Mouse (Mus musculus) ES-Bruce4 (cell line): ENCODE results near the gene Tenm2. TPM values are rescaled to one million over a fixed set of nuclear protein-coding genes. Genes with fewer than 3 reads are reported as not detected.

Experiments used
- H3K27ac ChIP-seq: 2 replicates; pipeline ENCODE4 v1.5.1; 2012; ENCODE audit warnings: low read length, inconsistent platforms; ENCODE audit not compliant: insufficient read depth
- H3K27me3 ChIP-seq: 2 replicates; pipeline ENCODE4 v1.6.1; 2012; ENCODE audit warnings: mild to moderate bottlenecking, low read length, inconsistent platforms; ENCODE audit not compliant: control insufficient read depth, poor library complexity, insufficient read depth, severe bottlenecking
- H3K36me3 ChIP-seq: 2 replicates; pipeline ENCODE4 v1.6.1; 2012; ENCODE audit warnings: inconsistent platforms, mild to moderate bottlenecking, low read length, moderate library complexity; ENCODE audit not compliant: control insufficient read depth, poor library complexity, insufficient read depth, severe bottlenecking
- H3K4me1 ChIP-seq: one replicate; pipeline ENCODE4 v1.8.1; 2011; ENCODE audit warnings: low read length; ENCODE audit not compliant: control insufficient read depth, insufficient read depth
- H3K4me3 ChIP-seq: 2 replicates; pipeline ENCODE4 v1.5.1; 2011; ENCODE audit warnings: low read depth, mild to moderate bottlenecking, low read length
- H3K9ac ChIP-seq: 2 replicates; pipeline ENCODE4 v1.6.1; 2012; ENCODE audit warnings: low read depth, mild to moderate bottlenecking, inconsistent platforms; ENCODE audit not compliant: poor library complexity, severe bottlenecking
- H3K9me3 ChIP-seq: replicated peaks from 2 replicates; pipeline ENCODE4 v1.6.1; 2012; ENCODE audit warnings: mild to moderate bottlenecking, low read length, inconsistent platforms; ENCODE audit not compliant: control insufficient read depth, poor library complexity, insufficient read depth, severe bottlenecking
- CTCF ChIP-seq: IDR thresholded peaks from one replicate; pipeline ENCODE4 v1.8.1; 2011; ENCODE audit warnings: low read depth, low read length
- EP300 ChIP-seq: IDR thresholded peaks from 2 replicates; pipeline ENCODE4 v1.6.1; 2011; ENCODE audit warnings: low read depth, low read length; ENCODE audit not compliant: insufficient read depth
- POLR2A ChIP-seq: IDR thresholded peaks from one replicate; pipeline ENCODE4 v1.8.1; 2011; ENCODE audit warnings: low read length; ENCODE audit not compliant: insufficient read depth
- polyA plus RNA-seq: library from polyadenylated mRNA; stranded (reverse); fragments of >200 nt; gene quantifications from 2 replicates; pipeline ENCODE4 v1.2.4, GENCODE M21; 2011; ENCODE audit warnings: low read depth; ENCODE audit not compliant: missing spikeins, insufficient read depth, insufficient read length

Tenm2 gene
- polyA plus RNA-seq, 1 experiment, result not detected

DNA sequence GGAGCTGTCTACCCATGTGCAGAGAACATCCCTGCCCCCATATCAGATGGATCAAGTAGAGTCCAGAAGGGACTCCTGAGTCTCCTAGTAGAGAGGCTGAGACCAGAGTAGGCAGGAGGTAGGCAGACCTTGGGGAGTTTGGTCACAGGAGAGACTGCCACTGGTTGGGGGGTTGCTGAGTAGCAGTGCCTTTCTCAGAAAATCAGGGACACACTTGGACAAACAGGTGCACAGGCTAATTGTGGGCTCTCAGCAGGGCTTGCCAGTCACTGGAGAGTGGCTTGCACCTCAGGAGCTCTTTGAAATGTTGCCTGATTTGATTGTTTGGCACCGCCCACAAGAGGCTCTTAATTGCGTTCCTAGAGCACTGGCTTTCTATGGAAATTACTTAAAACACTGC is 885.9 kb downstream of the Tenm2 start:
- TF ChIP-seq POLR2A (no peak), EP300 (no peak), CTCF (no peak)
- Histone ChIP-seq H3K4me1 (no peaks in the 10 kb centered on the region), H3K9ac (no peak overlapping the region), H3K36me3 (no peaks in the 10 kb centered on the region), H3K4me3 (no peak overlapping the region), H3K9me3 (no peaks in the 10 kb centered on the region), H3K27ac (no peak overlapping the region), H3K27me3 (no peaks in the 10 kb centered on the region)

GRCm38 (mm10) chr11:36341799-36342198 is 894.0 kb downstream of the Tenm2 start:
- H3K4me3 ChIP-seq, result no peak overlapping the region
- peaks cover 10% of the 10 kb centered on the region for H3K9me3 ChIP-seq
- H3K36me3 ChIP-seq, result no peaks in the 10 kb centered on the region
- no peak overlapping the region for H3K27ac ChIP-seq
- no peaks in the 10 kb centered on the region for H3K4me1 ChIP-seq
- no peak overlapping the region for H3K9ac ChIP-seq
- no peak for TF ChIP-seq EP300
- TF ChIP-seq POLR2A, result no peak
- no peak for TF ChIP-seq CTCF
- H3K27me3 ChIP-seq, result no peaks in the 10 kb centered on the region

- Histone ChIP-seq H3K9ac (no peak overlapping the region), H3K36me3 (no peaks in the 10 kb centered on the region), H3K27me3 (no peaks in the 10 kb centered on the region), H3K4me1 (no peaks in the 10 kb centered on the region), H3K9me3 (peaks cover 13% of the 10 kb centered on the region), H3K27ac (no peak overlapping the region), H3K4me3 (no peak overlapping the region)
- no peak for TF ChIP-seq POLR2A
Measured at GRCm38 (mm10) chr11:36338424-36338823, 897.3 kb downstream of the Tenm2 start.

GRCm38 (mm10) chr11:36337063-36337462 is 898.7 kb downstream of the Tenm2 start:
- Histone ChIP-seq H3K36me3 (no peaks in the 10 kb centered on the region), H3K27ac (no peak overlapping the region), H3K4me1 (no peaks in the 10 kb centered on the region), H3K9ac (no peak overlapping the region), H3K4me3 (no peak overlapping the region), H3K27me3 (no peaks in the 10 kb centered on the region), H3K9me3 (peaks cover 11% of the 10 kb centered on the region)
- TF ChIP-seq POLR2A, result no peak
- no peak for TF ChIP-seq EP300
- TF ChIP-seq CTCF, result no peak

DNA sequence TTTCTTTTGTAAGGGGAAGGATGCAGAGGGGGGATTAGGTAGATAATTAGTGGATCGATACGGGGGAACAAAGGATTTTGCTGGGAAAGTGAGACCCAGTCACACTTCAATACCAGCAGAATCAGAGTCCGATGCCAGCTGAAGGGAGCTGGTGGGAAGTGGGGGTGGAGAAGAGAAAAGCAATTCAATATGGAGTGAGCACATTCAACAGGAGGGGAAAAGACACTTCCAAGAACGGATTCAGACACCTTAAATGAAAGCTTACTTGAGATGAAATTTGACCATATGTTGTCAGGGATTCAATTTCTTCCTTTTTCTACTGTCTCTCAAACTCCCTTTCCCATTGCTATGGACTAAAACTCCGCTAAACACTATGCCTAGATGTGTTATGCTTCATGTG is 900.6 kb downstream of the Tenm2 start:
- no peak for TF ChIP-seq CTCF
- TF ChIP-seq EP300, result no peak
- TF ChIP-seq POLR2A, result no peak

GRCm38 (mm10) chr11:36334100-36334735 is 901.5 kb downstream of the Tenm2 start:
- Histone ChIP-seq H3K9ac (no peak overlapping the region), H3K27me3 (no peaks in the 10 kb centered on the region), H3K9me3 (0 out of 2 replicates have a peak, but pooled peaks cover 5% of the 10 kb centered on the region), H3K4me1 (no peaks in the 10 kb centered on the region), H3K36me3 (no peaks in the 10 kb centered on the region), H3K4me3 (no peak overlapping the region), H3K27ac (no peak overlapping the region)
- TF ChIP-seq POLR2A (no peak), EP300 (no peak), CTCF (no peak)

More for the DNA sequence above, 900.6 kb downstream of the Tenm2 start:
- H3K9me3 ChIP-seq, result 0 out of 2 replicates have a peak, but pooled peaks cover 5% of the 10 kb centered on the region
- H3K36me3 ChIP-seq, result no peaks in the 10 kb centered on the region
- no peak overlapping the region for H3K9ac ChIP-seq
- H3K4me1 ChIP-seq, result no peaks in the 10 kb centered on the region
- no peak overlapping the region for H3K27ac ChIP-seq
- H3K27me3 ChIP-seq, result no peaks in the 10 kb centered on the region
- no peak overlapping the region for H3K4me3 ChIP-seq
